Mouse (Mus musculus) left cerebral cortex, adult 8-10 months (tissue): Measurements from ENCODE around the gene Lims1. TPM values are rescaled to one million over a fixed set of nuclear protein-coding genes. Genes with fewer than 3 reads are reported as not detected.

Experiments
- DNase-seq, 2 experiments: peaks; one replicate each; pipeline ENCODE4 v3.0.0; 2022; ENCODE audit warnings: low spot score in 2 of 2
- total RNA-seq, 4 experiments: library from RNA; stranded (reverse); gene quantifications; 2 replicates each; pipeline ENCODE4 v1.2.4; 2022

Gene Lims1
- total RNA-seq, 4 experiments from 2014 or later, result 20.2 to 24.4 (median 23.5) TPM

DNA sequence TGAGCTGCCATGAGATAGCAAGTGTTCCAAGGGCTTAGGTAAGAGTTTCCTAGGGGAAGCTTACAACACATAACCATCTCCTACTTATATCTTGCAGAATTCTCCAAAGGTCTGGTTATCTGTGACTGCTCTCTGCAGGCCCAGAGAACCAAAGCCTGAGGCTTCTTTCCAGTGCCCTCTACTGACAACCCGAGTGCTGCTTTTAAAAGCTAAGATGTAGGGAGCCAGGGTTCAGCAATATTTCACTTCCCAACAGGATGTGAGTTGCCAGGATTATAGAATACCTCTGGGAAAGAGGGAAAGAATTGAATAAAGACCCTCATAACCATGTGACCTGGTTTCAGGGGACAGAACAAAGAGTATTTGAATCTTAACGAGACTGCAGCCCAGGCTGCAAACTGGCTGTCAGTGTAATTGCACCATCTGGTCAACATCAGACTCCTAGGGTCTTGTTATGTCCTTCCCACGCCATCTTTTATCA is 59.4 kb downstream of the Lims1 start:
- DNase-seq, result no peak

GRCm38 (mm10) chr10:58383282-58383681 is 60.0 kb downstream of the Lims1 start:
- peak in 1 of 2 experiments; percentile 90 for DNase-seq

DNA sequence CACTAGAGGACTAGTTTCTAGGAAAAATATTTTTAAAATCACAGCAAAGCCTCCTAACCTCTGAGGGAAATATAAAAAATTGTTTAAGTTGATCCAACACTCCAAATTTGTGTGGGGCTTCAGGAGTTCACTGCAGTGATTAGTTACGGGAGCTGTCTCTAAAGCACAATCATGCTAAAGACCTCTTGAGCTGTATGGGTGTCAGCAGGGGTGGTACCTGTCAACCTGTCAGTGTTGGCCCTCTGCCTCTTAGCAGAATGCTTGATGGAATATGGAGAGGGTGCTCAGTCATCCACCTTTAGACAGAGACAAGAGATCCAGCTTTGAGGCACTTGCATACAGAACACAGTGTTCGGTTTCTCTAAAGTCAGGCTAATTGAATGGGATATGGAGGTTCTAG is 60.5 kb downstream of the Lims1 start:
- no peak for DNase-seq

- DNase-seq, result no peak
Measured at GRCm38 (mm10) chr10:58385629-58386028, 62.4 kb downstream of the Lims1 start.

- DNase-seq, result no peak
Measured at GRCm38 (mm10) chr10:58386997-58387396, 63.7 kb downstream of the Lims1 start.

DNA sequence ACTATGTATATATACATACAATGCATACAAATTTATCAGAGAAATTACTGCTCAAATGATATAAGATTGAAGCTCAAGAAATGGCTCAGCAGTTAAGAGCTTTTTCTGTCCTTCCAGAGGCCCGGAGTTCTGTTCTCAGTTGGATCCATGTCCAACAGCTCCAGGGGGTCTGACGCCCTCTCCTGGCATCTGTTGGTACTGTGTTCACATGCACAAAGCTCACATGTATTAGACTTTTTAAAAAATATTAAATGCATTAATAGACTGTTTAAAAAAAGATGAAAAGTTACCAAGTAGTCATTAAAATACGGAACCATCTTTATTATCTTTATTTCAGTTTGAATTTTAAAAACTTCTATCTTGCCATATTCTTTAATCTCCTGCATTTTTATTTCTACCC is 65.4 kb downstream of the Lims1 start:
- no peak for DNase-seq

- no peak for DNase-seq
Measured at GRCm38 (mm10) chr10:58389151-58389550, 65.9 kb downstream of the Lims1 start.

DNA sequence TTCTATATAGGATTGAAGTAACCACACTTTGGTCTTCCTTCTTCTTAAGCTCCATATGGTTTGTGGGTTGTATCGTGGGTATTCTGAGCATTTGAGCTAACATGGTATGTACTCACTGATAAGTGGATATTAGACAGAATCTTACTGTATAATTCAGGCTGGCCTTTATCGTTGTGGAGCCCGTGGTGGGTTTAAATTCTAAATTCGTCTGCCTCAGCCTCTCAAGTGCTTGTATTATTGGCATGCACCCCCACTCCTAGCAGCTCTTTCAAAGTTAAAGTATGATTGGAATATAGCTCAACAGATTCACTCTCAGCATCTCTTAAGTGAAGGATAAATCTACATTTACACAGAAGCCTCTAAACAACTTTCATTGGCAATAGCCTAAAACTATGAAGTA is 69.2 kb downstream of the Lims1 start:
- DNase-seq, result peak in 1 of 2 experiments; percentile 58

DNA sequence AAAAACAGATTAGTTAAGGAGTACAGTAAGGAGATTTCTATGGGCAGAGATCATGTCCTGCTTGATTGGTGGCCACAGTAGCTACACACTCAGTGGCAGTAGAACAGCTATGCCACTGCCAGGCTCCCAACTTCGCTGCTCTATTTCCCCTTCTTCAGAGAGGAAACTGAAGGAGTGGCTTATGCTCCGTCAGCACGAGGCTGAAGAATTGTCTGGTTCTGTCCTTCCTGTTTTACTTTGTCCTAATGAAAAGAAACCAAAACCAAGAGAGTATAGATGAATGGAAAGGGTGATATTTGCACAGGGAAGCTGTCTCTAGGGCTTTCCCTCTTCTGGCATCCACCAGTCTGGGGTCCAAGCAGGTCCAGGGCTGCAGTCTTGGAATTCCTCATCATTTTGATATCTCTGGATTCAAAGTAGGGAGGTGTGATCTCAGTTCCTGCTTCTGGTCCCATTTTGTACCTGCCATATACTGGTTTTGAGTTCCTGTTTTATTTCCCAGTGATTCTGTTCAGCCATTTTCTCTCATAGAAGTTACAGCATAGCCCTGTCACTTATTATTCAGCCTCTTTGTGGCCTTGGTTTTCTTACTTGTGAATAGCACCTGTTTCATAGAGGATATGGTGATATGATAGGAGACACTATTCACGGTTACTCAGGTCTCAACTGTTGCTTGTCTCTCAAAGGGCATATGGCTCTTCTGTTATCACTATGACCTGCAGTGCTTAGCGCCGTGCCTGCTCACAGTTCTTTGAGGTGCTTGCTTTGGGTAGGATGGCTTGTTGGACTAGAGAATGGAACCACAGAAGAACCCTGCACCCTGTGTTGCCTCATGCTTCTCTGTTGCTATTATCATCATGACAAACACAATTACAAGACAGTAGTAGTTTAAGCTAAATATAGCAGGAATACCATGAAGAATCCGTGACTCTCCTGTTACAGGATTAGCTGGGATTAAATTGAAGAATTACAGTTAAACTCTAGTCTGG is 70.1 kb downstream of the Lims1 start:
- no peak for DNase-seq

- DNase-seq, result no peak
Measured at GRCm38 (mm10) chr10:58394170-58394569, 70.9 kb downstream of the Lims1 start.

DNA sequence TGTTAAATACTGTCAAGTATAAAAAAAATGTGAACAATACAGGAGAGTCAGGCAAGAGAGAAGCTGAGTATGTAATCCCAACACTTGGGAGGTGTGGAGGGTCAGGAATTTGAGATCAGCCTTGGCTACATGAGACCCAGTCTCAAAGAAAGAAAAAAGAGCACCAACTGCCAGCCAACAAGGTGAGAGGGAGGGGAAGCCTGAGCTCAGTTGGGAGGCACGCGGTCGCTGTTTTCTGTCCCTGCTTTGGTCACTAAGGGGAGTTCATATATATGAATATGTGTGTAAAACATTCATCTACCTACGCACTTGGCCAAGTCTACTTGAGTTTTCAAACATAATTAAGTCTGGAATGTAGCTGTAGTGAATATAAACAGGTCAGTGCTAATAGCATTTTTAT is 72.0 kb downstream of the Lims1 start:
- no peak for DNase-seq

DNA sequence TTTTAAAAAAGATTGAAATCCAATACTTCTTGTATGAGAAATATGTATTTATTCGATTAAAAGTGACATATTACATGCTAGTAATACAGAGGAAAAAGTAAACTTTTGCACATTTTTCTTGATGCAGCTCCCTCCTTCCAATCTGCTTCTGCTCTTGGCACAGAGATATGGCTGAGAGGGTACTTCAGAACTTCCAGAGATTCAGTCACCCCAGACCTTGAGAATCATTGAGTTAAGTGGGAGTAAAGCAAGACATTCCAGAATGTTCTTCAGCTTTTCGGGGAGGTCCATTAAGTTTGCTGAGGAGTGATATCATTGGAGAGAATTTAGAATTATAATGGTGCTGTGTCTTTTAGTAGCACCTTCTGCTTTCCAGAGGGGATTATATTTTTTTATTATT is 72.5 kb downstream of the Lims1 start:
- DNase-seq, result no peak

GRCm38 (mm10) chr10:58396600-58396999 is 73.3 kb downstream of the Lims1 start:
- no peak for DNase-seq

DNA sequence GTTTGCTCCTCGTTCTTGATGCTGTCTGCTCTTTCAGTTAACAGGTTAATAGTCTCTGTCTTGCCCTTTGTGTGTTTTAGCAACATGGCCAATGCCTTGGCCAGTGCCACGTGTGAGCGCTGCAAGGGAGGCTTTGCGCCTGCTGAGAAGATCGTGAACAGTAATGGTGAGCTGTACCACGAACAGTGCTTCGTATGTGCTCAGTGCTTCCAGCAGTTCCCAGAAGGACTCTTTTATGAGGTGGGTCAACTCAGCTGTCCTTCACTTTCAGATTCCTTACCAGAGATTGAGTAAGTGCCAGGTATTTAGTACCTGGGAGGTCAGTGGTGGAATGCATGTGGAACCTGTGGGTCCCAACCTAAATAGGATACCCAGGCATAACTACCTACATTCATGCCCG is 75.7 kb downstream of the Lims1 start:
- DNase-seq, result no peak

GRCm38 (mm10) chr10:58401838-58402237 is 78.6 kb downstream of the Lims1 start:
- peak in 1 of 2 experiments; percentile 61 for DNase-seq

DNA sequence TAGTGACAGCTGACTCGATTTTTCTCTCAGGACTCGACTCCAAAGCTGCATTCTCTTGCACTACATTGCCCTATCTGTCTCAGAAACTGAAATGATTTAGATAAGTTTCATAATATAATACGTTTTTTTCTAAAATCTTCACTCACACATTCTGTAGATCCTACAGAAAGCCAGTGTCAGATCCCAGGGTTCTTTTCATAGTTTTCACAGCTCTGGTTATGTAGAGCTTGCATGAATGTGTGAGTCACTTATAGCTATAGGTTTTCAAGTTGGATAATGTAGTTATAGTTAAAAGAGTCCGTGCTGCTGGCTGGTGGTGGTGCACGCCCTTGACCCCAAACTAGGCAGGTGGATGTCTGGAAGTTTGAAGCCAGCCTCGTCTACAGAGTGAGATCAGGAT is 81.4 kb downstream of the Lims1 start:
- DNase-seq, result no peak

GRCm38 (mm10) chr10:58405285-58405948 is 82.2 kb downstream of the Lims1 start:
- DNase-seq, result no peak

- DNase-seq, result no peak
Measured at GRCm38 (mm10) chr10:58405949-58406305, 82.7 kb downstream of the Lims1 start.

GRCm38 (mm10) chr10:58412331-58412730 is 89.1 kb downstream of the Lims1 start:
- DNase-seq, result no peak

DNA sequence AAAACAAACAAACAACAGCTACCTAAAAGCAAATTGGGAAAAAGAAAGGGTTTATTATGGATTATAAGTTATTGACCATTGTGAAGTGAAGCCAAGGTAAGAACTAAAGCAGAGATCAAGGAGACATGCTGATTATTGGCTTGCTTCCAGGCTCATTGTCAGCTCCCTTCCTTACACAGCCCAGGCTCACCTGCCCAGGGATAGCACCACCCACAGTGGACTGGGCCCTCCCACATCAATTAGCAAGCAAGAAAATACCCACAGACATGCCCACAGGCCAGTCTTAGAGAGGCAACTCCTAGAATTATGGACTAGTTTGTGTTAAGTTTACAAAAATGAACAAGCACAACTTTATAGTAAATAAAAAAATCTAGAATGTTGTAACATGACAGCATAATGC is 89.6 kb downstream of the Lims1 start:
- DNase-seq, result no peak

- DNase-seq, result no peak
Measured at GRCm38 (mm10) chr10:58416702-58417101, 93.4 kb downstream of the Lims1 start.

- DNase-seq, result no peak
Measured at GRCm38 (mm10) chr10:58418290-58418971, 95.2 kb downstream of the Lims1 start.
